Mouse (Mus musculus): ENCODE measurements around the gene Mrs2.

GRCm38 (mm10) chr13:24955091-24955490 lies 65.1 kb downstream of the Mrs2 start:
- TF ChIP-seq CTCF (IDR thresholded peaks at IDR 0.05; ENCODE audit: extremely low read depth, insufficient read length, insufficient replicate concordance, low read depth, low read length): no peak
- TF ChIP-seq POLR2A (IDR thresholded peaks at IDR 0.05; ENCODE audit: low read depth, low read length): no peak

Measured in small intestine, adult 2 months (tissue).